Mouse (Mus musculus) megakaryocyte, adult 5-6 weeks (primary cell): ENCODE data around the gene Mpzl3. TPM values are rescaled to one million over a fixed set of nuclear protein-coding genes. Genes with fewer than 3 reads are reported as not detected.
A peak's percentile ranks its signal among the peaks of the same experiment; 100 is the strongest.

ENCODE experiments used
- ATAC-seq: 2 replicates; pipeline ENCODE4 v1.8.0; 2016; ENCODE audit warnings: mild to moderate bottlenecking, inconsistent platforms; ENCODE audit not compliant: poor library complexity, severe bottlenecking
- total RNA-seq, 2 experiments: library from RNA; stranded (forward) in 1 of 2; stranded (reverse) in 1 of 2; fragments of 153-499, 151-499 nt in 1 of 2; fragments of 221-1000, 200-1000 nt in 1 of 2; gene quantifications; 2 replicates each; pipeline versions ENCODE4 v1.2.3 to v1.2.4; 2015 to 2017

The Mpzl3 gene
- total RNA-seq, 2 experiments from 2014 or later = 2.5 to 2.9 TPM

DNA sequence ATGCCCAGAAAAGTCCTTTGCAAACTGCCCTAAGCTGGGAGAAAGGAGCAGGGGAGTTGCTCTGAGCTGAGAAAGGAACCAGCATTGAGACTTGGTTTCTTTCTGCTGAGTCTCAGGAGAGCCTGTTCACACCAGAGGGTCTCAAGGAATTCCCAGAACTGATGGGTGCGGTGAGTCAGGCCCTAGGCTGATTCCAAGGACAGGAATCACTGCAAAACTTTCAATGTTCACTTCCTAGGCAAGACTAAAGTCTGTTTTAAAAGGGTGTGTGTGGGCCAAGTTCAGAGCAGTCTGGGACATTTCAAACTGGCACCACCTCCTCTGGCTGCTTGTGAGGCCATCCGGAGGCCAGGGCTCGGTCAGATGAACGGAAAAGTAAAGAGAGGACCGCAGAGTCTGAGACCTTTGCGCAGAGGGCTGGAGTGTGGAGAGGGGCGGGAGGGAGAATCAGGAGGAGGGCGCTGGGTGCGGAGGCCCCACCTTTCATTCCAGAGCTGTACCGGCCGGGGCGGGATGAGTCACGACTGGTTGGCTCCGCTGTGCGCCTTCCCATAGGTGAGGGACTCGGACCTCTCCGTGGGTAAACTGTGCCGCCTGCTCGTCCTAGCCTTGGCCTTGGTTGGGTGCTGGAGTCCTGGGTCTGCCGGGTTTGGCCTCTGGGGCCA is 12.8 kb upstream of the Mpzl3 start:
- ATAC-seq = no peak

DNA sequence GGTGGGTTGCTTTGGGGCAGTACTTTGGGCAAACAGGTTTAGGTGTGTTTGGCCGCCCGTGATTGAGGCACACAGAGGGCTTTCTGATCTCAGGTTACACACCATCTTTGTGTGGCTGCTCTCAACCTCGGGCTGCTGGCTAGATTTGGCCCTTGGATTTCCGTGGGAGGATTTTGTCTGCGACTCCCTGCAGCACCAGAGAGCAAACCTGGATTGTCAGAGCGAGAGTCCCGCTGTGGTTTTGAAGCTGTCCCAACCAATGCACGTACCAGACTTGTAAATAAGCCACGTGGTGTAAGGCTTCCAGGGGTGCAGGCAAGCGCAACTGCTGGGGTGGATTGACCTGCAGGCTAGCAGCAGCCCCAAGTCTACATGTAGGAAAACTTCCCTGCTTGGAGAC is 12.0 kb upstream of the Mpzl3 start:
- no peak for ATAC-seq

DNA sequence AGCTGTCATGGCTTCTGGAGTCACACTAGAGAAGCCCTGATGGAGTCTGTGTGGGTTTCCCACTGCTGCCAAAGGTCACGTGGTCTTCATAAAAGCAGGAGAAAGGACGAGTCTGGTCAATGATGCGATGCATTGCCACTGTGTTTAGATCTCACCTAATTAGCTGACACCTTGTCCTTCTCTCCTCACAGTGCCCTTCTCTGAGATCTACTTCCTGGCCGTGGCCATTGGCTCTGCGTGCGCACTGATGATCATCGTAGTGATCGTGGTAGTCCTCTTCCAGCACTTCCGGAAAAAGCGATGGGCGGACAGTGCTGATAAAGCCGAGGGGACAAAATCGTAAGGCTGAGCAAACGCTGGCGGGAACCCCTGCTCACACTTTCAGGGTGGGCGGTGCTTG is 8.0 kb upstream of the Mpzl3 start:
- no peak for ATAC-seq

DNA sequence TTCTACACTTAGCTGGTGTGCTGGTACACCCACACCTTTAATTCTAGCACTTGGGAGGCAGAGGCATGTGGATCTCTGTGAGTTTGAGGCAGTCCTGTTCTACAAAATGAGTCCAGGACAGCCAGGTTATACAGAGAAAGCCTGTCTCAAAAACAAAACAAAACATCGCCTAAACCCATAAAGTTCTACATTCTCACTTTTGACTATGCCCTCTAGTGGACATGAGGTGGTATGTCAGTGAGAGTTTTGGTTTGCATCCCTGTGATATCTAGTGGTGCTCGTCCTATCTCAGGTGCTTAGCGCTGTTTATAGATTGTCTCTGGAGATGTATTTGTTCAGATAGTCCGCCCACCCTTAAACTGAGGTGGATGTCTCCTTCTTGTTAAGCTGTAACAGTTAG is 6.5 kb upstream of the Mpzl3 start:
- ATAC-seq = peak; percentile 62; the same call in 1 of the 2 replicates

DNA sequence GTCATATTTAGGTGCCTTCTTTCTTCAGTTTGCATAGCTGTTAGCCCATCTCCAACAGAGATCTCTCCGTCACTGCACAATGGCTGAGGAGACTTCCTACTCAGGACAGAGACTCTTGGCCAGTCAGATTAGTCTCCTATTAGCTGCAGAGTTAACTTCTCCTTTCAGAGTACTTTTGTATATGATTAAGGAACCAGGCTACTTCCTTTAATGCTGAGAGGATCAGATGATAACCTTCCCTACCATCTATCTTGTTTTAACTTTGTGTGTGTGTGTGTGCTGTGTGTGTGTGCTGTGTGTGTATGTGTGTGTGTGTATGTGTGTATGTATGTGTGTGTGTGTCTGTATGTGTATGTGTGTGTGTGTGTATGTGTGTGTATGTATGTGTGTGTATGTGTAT is 5.3 kb upstream of the Mpzl3 start:
- peak; percentile 95 for ATAC-seq

DNA sequence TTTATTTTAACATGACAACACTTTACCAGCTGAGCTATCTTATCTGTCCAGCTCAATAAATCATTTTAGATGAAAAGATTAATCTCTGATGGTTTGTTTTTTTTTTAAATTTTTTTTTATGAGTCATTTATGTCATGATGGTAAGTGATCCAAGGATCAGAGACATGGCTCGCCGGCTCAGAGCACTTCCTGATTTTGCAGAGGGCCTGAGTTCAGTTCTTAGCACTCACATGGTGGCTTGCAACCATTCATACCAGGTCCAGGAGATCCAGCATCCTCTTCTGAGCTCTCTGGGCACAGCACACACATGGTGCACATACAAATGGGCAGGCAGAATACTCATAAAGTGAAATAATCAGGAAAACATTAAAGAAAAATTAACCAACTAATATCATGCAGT is 4.7 kb upstream of the Mpzl3 start:
- no peak for ATAC-seq

DNA sequence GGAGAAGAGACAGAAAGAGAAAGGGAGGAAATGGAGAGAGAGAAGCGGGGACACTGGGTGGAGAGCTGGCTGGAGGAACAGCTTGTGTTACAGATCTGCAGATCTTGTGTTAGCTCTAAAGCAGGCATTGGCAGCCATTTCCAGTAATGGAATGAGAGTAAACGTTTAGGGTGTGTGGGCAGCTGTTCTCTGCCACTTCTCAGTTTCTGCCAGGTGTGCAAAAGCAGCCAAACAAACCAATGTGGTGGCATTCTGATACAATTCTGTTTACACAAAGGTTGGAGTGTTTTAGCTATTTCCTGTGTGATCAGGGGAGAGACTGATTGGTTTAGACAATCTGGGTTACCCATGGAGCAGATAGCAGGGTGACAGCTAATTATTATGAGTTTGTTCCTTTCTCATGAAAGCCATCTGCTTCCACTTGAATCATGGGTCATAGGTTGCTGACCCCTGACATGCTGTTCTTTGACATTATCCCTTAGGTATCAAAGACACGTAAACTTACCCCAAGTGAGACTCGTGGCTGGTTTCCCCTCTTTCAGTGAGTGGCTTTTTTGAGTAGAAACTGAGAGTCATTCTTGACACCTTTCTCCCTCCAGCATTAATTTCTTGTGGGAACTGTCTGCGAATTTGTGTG is 3.4 kb downstream of the Mpzl3 start:
- ATAC-seq = no peak

DNA sequence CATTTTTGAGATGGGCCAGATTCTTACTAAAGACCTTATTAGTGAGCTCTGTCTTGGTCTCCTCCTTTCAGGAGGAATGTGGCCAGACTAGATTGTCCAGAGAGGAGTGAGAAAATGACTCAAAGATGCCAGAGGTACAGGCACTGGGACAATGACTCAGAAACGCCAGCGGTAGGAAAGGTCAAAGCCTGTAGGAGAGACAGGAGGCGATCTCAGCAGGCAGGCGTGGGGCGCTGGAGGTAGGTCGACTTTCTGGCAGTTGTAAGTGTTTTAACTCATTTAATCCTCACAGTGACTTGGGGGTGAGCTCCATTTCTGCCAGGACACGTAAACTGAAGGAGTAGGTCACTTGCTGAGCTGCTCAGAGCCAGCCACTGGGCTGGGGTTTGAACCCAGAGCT is 5.2 kb downstream of the Mpzl3 start:
- no peak for ATAC-seq

DNA sequence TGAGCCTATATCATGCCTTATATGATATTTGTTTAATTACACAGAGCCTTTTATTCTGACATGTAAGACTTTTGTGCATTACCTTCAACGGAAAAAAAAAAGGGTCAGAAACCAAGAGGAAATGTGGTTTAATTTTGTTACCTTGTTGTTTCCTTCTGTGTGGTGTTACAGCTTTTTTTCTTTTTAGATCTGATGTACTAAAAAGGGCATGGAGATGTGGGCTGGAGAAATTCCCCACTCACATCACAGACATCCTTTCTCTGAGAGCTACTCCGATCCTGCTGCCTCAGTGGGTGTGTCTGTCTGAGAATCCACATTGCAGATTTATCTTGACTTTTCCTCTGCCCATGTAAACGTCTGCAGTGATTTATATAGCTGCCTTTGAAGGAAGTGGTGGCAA is 7.7 kb downstream of the Mpzl3 start:
- no peak for ATAC-seq

DNA sequence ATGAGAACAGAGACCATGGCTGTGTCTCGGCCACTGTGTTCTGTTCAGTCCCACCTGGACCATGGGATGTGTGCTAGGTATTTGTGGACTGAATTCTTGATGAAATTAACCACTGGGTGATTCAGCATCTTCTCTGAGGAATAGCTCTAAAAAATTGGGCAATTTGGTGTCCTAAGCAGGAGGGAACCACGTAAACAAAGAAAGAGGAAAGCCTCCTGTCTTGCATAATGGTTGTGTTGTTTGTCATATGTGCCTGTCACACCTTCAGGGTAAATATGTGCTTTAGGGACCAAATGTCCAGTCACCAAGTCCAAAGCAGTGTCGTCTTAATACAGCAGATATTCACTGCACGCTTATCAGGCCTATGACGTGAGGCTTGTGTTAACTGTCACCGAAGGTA is 9.4 kb downstream of the Mpzl3 start:
- peak; percentile 91 for ATAC-seq

DNA sequence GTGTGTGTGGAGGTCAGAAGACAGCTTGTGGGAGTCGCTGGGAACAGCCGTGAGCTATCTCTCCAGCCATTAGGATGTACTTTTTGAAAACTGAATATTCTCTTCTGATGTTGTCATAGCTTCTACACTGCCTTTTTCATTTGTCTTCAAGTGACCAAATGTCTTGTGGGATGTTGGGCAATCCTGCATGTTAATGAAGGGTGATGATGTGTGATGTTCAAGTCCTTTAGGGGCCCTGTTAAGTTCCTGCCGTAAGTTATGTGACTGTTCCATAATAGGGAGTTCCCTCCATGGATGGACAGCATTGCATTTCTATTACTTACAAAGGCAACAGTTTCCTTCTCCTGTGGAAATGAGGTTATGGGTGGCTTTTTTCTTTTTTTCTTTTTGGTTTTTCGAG is 11.7 kb downstream of the Mpzl3 start:
- no peak for ATAC-seq

DNA sequence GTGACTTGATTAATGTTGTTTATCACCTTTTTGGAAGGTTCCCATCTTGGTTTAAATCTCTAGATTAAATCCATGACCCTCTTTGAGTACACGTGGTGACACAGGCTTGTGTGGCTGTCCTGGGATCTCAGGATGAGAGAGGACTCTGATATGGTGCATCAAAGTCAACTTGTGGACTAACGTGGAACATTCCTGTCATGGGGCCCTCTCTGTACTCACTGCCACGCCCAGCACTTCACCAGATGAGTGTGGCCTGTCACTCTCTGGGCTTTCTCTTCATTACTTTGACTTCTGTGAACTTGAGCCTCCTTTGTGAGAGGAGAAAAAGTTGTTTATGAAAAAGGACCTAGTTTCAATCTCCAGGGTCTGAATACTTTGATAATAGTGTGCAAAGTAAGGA is 16.8 kb downstream of the Mpzl3 start:
- ATAC-seq = no peak

DNA sequence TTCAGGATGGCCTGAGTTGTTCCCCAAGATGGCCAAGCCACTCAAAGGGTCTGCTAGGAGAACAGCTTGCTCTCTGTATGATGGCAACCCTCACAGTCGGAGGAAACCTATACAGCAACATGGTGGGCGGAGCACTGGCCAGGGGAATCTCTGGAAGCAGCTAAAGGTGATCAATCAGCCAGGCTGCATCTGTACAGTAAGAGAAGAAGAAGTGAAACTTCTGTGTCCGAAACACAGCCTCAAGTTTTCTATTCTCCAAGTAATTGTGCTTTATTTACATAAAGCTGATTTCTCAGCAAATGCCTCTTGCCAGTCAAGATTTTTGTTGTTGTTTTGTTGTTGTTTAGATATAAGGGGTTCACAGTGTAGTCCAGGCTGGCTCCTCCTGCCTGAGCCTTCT is 22.9 kb downstream of the Mpzl3 start:
- ATAC-seq = no peak

DNA sequence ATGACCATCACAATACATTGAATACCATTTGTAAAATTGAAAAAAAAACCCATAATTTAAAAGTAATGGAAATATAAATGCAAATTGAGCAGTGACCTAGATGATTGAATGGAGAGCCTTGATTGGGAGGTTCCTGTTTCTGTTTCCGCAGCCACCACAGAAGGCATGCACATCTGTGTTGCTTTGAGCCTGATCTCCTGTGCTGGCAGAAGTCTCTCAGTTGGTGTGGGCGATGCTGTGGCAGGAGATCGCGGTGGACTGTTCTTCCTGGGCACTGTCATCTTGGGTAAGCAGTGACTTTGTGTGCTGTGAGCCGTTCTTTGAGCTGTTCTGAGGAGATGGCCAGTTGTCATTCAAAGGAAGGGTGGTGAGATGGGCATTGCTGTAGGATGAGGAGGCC is 24.0 kb downstream of the Mpzl3 start, which contains the start of gene Jaml:
Gene Jaml, plus strand, starts transcription at position 173 of the 400 bp plus-strand sequence.
- ATAC-seq = peak; percentile 87

DNA sequence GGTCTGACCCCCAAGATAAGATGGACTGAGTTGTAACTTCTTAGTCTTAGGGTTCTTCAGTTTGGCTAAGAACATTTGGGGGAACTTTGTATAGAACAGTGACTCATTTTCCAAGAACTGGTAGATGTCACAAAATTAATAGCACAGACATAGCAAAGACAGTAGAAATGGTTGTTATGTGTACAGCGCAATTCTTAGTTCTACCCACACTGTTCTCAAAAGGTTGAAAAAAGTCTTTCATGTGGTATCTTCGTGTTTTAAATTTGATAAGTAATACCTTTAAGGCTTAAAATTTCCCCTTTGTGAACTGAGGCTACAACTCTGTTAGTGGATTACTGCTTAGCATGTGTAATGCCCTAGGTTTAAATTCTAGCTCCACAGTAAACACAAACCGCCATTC is 28.1 kb downstream of the Mpzl3 start:
- no peak for ATAC-seq

DNA sequence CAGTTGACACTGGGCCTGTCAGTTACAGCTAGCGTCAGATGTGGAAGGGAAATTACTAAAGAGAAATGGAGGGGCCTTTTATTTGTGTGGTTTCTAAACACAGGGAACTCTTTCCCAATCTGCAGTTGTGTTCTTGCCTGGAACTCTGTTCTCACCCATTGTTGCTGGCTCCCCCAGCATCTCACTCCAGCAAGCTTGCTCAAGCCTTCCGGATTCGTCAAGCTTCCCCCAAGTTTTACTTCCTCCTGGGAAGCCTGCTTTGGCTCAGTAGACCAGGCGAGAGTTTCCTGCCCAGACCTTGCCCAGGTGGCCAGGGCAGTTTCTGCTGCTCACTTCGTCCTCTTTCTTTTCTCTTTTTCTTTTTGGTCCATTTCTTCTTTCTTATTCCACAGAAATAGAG is 29.6 kb downstream of the Mpzl3 start:
- peak; percentile 84 for ATAC-seq

DNA sequence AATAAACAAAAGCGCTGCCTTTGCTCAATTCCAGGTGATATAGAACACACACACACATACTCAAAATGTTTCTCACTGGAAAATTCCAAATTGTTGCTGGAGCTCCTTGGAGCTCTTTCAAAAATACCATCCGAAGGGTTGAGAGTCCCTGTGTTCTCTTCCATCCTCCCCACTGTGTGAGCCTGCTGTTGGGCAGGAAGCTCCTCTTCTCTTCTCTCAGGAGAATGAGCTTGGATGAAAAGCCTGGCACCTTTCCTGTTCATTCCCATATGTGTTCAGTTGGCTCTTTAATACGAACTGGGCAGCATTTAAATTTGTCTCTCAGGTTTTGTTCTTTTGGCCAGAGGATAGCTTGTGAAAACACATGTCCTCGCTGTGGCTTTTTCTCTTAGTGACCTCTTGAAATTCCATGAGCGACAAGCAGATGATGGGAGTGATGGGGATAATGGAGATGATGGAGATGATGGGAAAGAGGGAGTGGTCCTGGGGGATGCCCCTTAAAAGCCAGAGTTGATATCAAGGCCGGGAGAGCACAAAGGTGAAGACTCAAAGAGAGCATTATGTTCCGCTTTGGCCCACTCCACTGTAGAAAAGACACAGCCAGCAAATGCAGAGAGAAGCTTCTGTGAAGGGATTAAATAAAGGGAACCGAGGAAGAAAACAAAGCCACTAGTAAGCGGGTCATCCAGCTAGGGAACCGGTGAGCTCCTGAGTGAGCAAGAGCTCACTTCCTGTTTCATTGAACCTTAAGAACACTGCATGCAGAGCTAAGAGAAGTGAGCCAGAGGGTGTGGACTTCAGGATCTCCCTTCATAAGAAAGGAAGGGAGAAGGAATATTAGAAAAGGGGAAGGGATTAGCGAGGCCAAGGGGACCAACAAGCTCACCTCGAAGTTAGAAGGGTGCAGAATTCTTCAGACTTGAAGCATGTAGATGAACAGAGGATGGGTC is 31.0 kb downstream of the Mpzl3 start:
- ATAC-seq = peak; percentile 75

DNA sequence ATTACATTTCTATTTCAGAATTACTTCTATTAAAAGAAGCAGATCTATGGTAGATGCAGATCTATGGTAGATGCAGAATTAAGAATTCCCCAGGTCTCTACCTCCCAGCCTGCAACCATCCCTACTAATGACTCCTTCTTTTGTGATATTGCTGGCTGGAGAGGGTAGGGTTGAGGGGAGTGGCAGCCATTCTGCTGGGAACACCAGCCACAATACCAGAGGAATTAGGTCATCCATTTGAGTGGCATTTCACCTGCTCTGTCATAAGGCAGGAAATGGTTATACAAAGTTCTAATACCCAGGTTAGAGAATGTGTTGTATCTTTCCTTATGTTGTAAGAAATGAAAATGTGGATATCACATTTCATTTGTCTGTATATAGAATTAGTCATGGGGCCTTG is 33.1 kb downstream of the Mpzl3 start:
- no peak for ATAC-seq

DNA sequence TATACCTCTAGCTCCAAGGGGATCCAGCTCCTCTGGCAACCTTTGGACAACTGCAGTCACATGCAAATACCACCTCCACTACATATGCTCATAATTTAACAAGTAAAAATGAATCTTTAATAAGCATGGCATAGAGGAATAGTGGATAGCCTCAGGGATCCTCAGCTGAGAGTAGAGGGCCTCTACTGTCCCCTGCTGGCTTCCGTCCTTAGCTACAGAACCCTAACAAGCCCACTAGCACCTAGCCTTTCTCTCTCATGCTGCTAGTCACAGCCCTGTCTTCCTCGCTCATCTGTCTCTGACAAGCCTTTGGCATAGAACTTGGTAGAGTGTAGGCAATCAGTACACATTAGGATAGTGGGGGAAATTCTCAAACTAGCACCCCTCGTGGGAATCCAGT is 35.8 kb downstream of the Mpzl3 start:
- no peak for ATAC-seq

DNA sequence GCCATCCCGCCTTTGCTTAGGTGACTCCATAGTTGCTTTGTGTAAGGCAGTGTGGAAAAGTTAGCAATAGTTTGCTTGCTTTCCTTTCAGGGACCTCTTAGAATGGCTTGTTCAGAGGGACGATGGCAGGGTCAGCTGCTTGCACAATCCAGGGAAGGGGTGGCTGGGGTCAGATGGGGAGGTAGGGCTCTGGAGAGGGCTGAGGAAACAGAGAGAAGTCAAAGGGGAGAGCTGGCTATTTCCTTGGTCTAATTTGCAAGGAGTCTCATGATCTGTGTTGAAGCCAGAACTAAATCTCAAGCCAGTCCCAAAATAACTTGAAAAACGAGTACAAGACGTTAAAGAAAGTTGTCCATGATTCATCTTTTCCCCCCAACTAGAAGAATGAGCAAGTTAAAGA is 37.7 kb downstream of the Mpzl3 start:
- ATAC-seq = no peak

DNA sequence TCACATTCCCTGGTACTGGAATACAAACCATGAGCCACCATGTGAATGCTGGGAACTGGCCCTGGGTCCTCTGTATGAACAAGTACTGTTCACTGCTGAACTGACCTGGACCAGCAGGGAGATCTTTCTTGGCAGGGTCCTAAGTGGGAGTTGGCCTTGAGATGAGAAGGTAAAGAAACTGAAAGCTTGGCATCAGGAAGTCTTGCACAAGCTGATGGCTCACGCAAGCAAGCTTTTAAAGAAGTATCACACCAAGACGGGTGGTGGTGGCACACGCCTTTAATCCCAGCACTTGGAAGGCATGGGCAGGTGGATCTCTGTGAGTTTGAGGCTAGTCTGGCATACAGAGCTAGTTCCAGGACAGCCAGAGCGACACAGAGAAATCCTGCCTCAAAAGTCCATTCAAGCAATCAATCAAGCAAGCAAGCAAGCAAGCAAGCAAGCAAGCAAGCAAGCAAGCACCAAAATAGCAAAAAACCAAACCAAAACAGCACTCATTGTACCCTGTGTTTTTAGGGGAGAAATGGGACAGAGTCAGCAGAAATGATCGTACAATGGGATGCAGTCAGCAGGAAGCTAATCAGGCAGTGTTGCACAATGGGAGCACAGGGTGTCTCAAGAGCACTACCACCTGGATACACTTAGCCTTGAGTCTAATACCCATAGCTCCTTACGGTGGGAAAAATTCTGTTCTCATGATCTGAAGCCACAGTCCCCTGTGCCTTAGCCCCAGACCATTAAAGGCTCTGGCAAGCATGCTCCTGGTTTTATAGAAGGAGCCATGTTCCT is 40.4 kb downstream of the Mpzl3 start:
- ATAC-seq = peak; percentile 86
